Comparison of ENCODE assay signal across 10 mouse cellular contexts in genomic region chr7:37746133-37746761, GRCm38 (mm10). TPM values are rescaled to one million over a fixed set of nuclear protein-coding genes. Genes with fewer than 3 reads are reported as not detected.
DNase-seq lines count a peak whose midpoint lies in the region; ATAC-seq and TF ChIP-seq lines count a peak whose summit lies in the region.
"Had no signal": no experiment of that assay in that cellular context is flagged by ENCODE, and none has a peak within 500 bp of the region (broad histone marks: within the 10 kb centered on the region; RNA-seq: fewer than 3 reads in every experiment).

No protein-coding gene starts in this region.

- peaks cover 19% of the 10 kb centered on the region for H3K4me1 ChIP-seq in heart, embryonic 15.5 days (replicated peaks)
- H3K4me1 ChIP-seq in hindbrain, postnatal 0 days (ENCODE audit: insufficient read depth, low read length) = peaks cover 7% of the 10 kb centered on the region

- H3K4me2 ChIP-seq in heart, embryonic 15.5 days = peak overlapping the region; percentile 43
- peak overlapping the region; percentile 27 for H3K4me2 ChIP-seq in hindbrain, postnatal 0 days (ENCODE audit: low read depth, low read length)

- H3K9ac ChIP-seq in heart, embryonic 15.5 days = no peak overlapping the region
- no peak overlapping the region for H3K9ac ChIP-seq in hindbrain, postnatal 0 days (replicated peaks; ENCODE audit: low read length)

- 18% methylated on average over 12 of the region's 13 CpGs for WGBS in heart, embryonic 15.5 days
- WGBS in hindbrain, postnatal 0 days = 23% methylated on average over 12 of the region's 13 CpGs

- H3K9me3 ChIP-seq in heart, embryonic 15.5 days (replicated peaks) = no peaks in the 10 kb centered on the region
- H3K9me3 ChIP-seq in hindbrain, postnatal 0 days (ENCODE audit: low read length) = no peaks in the 10 kb centered on the region

- H3K36me3 ChIP-seq in heart, embryonic 15.5 days = no peaks in the 10 kb centered on the region
- H3K36me3 ChIP-seq in hindbrain, postnatal 0 days (ENCODE audit: insufficient read depth, low read length) = no peaks in the 10 kb centered on the region

- H3K27me3 ChIP-seq in heart, embryonic 15.5 days = peaks cover 6% of the 10 kb centered on the region; the same call in 1 of the 2 replicates
- H3K27me3 ChIP-seq in hindbrain, postnatal 0 days (ENCODE audit: insufficient read depth, low read length) = no peaks in the 10 kb centered on the region

- intact Hi-C loops in heart, postnatal 10 days (cut with DNase I) = no loop called here

- no peak for TF ChIP-seq CTCF in hindbrain, postnatal 0 days (IDR thresholded peaks at IDR 0.05; ENCODE audit: low read depth)

- peak overlapping the region; percentile 11; the same call in 1 of the 2 replicates for H3K4me3 ChIP-seq in heart, embryonic 15.5 days
- H3K4me3 ChIP-seq in hindbrain, postnatal 0 days (ENCODE audit: low read length) = no peak overlapping the region

- no peak for DNase-seq in heart, postnatal 10 days
- DNase-seq in lung, postnatal 10 days = peak; percentile 9
- DNase-seq in lung, postnatal 25 days (ENCODE audit: low spot score) = no peak
- DNase-seq in hindbrain, postnatal 0 days (ENCODE audit: low spot score) = no peak
- DNase-seq in retina, postnatal 1 day = peak; percentile 79
- no peak for DNase-seq in spleen, adult 18-20 months
- DNase-seq: heart, postnatal 4 days; kidney, postnatal 14 days had no signal

- H3K27ac ChIP-seq in heart, embryonic 15.5 days = peak overlapping the region; percentile 25
- no peak overlapping the region for H3K27ac ChIP-seq in hindbrain, postnatal 0 days

- 0 out of 2 replicates have a peak, but pooled peaks have one; percentile 7 for ATAC-seq in heart, embryonic 15.5 days (replicated peaks; ENCODE audit: insufficient number of reproducible peaks, insufficient read depth, low FRiP score, low read depth)
- ATAC-seq in hindbrain, postnatal 0 days = peak; percentile 58
- no peak for ATAC-seq in megakaryocyte-erythroid progenitor cell, adult 5-6 weeks (replicated peaks; ENCODE audit: low FRiP score, low TSS enrichment, poor library complexity, severe bottlenecking)

RNA-seq across cellular contexts. Expression of gene Zfp536, which starts 27.2 kb away (rescaled TPM):
- 4.8 and 4.9 TPM in 2 replicates for polyA plus RNA-seq in heart, embryonic 15.5 days (2015; fragmentation: Nextera tagmentation; extraction: Ambion mirVana)
- 10 to 100 TPM; 10.6 to 13.3 TPM for total RNA-seq in heart, postnatal 10 days (2021)
- 65.6 and 74.1 TPM in 2 replicates for total RNA-seq in hindbrain, postnatal 0 days (2014; rRNA removed)
- polyA plus RNA-seq in hindbrain, postnatal 0 days (2015; fragmentation: Nextera tagmentation; extraction: Ambion mirVana) = 31.8 and 32.6 TPM in 2 replicates
- total RNA-seq in megakaryocyte-erythroid progenitor cell, adult 5-6 weeks (2014; fragmentation: Nextera tagmentation) = not detected in 2 replicates
- not detected in 2 replicates for total RNA-seq in megakaryocyte-erythroid progenitor cell, adult 5-6 weeks (2017)

Comparison
In these comparisons a context has a peak if more than half of its experiments do, and no peak if none do; other contexts are left out.
1. DNase-seq: peak in lung, postnatal 10 days (single experiment) and retina, postnatal 1 day (single experiment); none in heart, postnatal 10 days (0 of 2), lung, postnatal 25 days (single experiment), hindbrain, postnatal 0 days (single experiment) and spleen, adult 18-20 months (0 of 2).
2. RNA of gene Zfp536, which starts 27.2 kb away (total RNA-seq): 65.6 to 74.1 TPM in hindbrain, postnatal 0 days and 10.6 to 13.3 TPM in heart, postnatal 10 days; not detected in megakaryocyte-erythroid progenitor cell, adult 5-6 weeks; every median in the first group is over 10 times any median in the second.